Mouse (Mus musculus): ENCODE measurements around the gene Srrt. TPM values are rescaled to one million over a fixed set of nuclear protein-coding genes. Genes with fewer than 3 reads are reported as not detected.
A peak's percentile ranks its signal among the peaks of the same experiment; 100 is the strongest.

Srrt gene
- polyA plus RNA-seq, 1 experiment from 2014 or later: 141 TPM

- Histone ChIP-seq H3K27ac (ENCODE audit: low read depth) (no peak overlapping the region), H3K36me3 (ENCODE audit: insufficient read depth) (no peaks in the 10 kb centered on the region)
- peak; percentile 37 for TF ChIP-seq CTCF (IDR thresholded peaks at IDR 0.05; ENCODE audit: low read depth)
Measured at GRCm38 (mm10) chr5:137343869-137344268, 36.4 kb upstream of the Srrt start.

DNA sequence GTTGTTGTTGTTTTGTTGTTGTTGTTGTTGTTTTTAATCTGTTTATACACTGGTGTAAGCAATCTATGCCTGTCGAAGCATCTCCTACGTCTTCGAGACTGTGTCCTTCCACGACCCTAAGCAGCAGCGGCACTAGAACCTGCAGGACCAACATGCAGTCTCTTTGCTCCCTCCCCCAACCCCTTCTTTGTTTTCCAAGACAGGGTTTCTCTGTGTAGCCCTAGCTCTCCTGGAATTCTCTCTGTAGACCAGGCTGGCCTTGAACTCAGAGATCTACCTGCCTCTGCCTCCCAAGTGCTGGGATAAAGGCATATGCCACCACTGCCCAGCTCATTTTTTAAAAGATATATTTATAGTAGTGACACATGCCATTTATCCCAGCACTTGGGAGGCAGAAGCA is 35.9 kb upstream of the Srrt start:
- peaks cover 36% of the 10 kb centered on the region for H3K4me1 ChIP-seq (ENCODE audit: insufficient read depth)
- 86% methylated on average over 5 of the region's 5 CpGs for WGBS

More at GRCm38 (mm10) chr5:137343869-137344268, 36.4 kb upstream of the Srrt start:
- H3K4me3 ChIP-seq (ENCODE audit: low read depth, low read length): no peak overlapping the region
- no peak overlapping the region for H3K9ac ChIP-seq
- no peaks in the 10 kb centered on the region for H3K9me3 ChIP-seq (ENCODE audit: low read depth, low read length)
- H3K4me1 ChIP-seq (ENCODE audit: insufficient read depth): peaks cover 36% of the 10 kb centered on the region
- H3K4me2 ChIP-seq: no peak overlapping the region
- no peaks in the 10 kb centered on the region for H3K27me3 ChIP-seq (ENCODE audit: insufficient read depth, low read length)
- no peak for DNase-seq
- ATAC-seq (ENCODE audit: insufficient read depth): no peak

GRCm38 (mm10) chr5:137342407-137343012 is 35.0 kb upstream of the Srrt start:
- Histone ChIP-seq H3K4me3 (ENCODE audit: low read depth, low read length) (no peak overlapping the region), H3K27ac (ENCODE audit: low read depth) (peak overlapping the region; percentile 64; the same call in 1 of the 2 replicates), H3K27me3 (ENCODE audit: insufficient read depth, low read length) (no peaks in the 10 kb centered on the region), H3K4me1 (ENCODE audit: insufficient read depth) (peaks cover 27% of the 10 kb centered on the region), H3K9me3 (ENCODE audit: low read depth, low read length) (no peaks in the 10 kb centered on the region), H3K9ac (no peak overlapping the region), H3K36me3 (ENCODE audit: insufficient read depth) (no peaks in the 10 kb centered on the region), H3K4me2 (no peak overlapping the region)
- ATAC-seq (ENCODE audit: insufficient read depth) (no peak), DNase-seq (peak; percentile 80)
- TF ChIP-seq CTCF (IDR thresholded peaks at IDR 0.05; ENCODE audit: low read depth): no peak
- WGBS: 33% methylated on average over 7 of the region's 7 CpGs

More for the DNA sequence above, 35.9 kb upstream of the Srrt start:
- H3K4me3 ChIP-seq (ENCODE audit: low read depth, low read length): no peak overlapping the region
- no peaks in the 10 kb centered on the region for H3K9me3 ChIP-seq (ENCODE audit: low read depth, low read length)
- no peak for DNase-seq
- TF ChIP-seq CTCF (IDR thresholded peaks at IDR 0.05; ENCODE audit: low read depth): no peak
- no peaks in the 10 kb centered on the region for H3K27me3 ChIP-seq (ENCODE audit: insufficient read depth, low read length)
- no peak overlapping the region for H3K4me2 ChIP-seq
- no peak for ATAC-seq (ENCODE audit: insufficient read depth)
- no peaks in the 10 kb centered on the region for H3K36me3 ChIP-seq (ENCODE audit: insufficient read depth)
- no peak overlapping the region for H3K9ac ChIP-seq
- H3K27ac ChIP-seq (ENCODE audit: low read depth): 0 out of 2 replicates have a peak overlapping the region, but pooled peaks have one; percentile 54

- no peak overlapping the region for H3K9ac ChIP-seq
- no peak for TF ChIP-seq CTCF (IDR thresholded peaks at IDR 0.05; ENCODE audit: low read depth)
- DNase-seq (no peak), ATAC-seq (ENCODE audit: insufficient read depth) (no peak)
- H3K4me1 ChIP-seq (ENCODE audit: insufficient read depth): peaks cover 13% of the 10 kb centered on the region
- no peaks in the 10 kb centered on the region for H3K27me3 ChIP-seq (ENCODE audit: insufficient read depth, low read length)
- peak overlapping the region; percentile 89 for H3K27ac ChIP-seq (ENCODE audit: low read depth)
- no peaks in the 10 kb centered on the region for H3K9me3 ChIP-seq (ENCODE audit: low read depth, low read length)
- H3K4me2 ChIP-seq: peak overlapping the region; percentile 86
- 70% methylated on average over 6 of the region's 6 CpGs for WGBS
- no peaks in the 10 kb centered on the region for H3K36me3 ChIP-seq (ENCODE audit: insufficient read depth)
- H3K4me3 ChIP-seq (ENCODE audit: low read depth, low read length): no peak overlapping the region; the same call in 1 of the 2 replicates
Measured at GRCm38 (mm10) chr5:137340222-137340621, 32.7 kb upstream of the Srrt start.

DNA sequence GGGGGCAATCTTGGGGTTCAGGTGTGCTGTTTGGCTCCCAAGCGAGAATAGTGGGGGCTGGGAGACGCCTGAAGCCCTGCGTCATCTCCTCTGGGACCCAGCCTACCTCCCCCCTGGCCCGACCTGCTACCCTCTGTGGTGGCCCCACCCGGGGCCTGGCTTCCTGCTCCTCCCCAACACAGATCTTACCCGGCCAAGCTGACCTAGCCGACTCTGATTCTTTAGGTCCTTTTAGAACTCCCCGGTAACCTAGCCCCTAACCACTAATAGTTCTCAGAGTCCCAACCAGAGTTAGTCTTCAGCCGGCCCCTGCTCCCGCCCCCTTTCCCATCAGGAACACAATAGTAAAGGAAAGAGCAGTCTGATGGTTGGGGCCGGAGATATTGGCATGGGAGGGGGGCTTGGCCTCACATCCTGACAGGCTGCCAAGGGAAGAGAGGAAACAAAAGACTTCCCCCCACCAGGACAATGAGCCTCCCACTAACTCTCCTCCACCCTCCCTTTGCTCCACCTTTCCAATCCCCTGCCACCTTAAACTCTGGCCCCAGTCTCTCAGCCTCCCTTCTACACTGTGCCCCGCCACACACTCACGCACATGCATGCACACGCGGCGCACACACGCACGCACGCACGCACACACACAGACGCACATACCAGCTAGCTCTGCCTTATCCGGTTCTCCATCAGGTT is 32.0 kb upstream of the Srrt start:
- H3K36me3 ChIP-seq (ENCODE audit: insufficient read depth): no peaks in the 10 kb centered on the region
- 11% methylated on average over 22 of the region's 22 CpGs for WGBS
- peak overlapping the region; percentile 89 for H3K27ac ChIP-seq (ENCODE audit: low read depth)
- H3K27me3 ChIP-seq (ENCODE audit: insufficient read depth, low read length): no peaks in the 10 kb centered on the region
- peaks cover 13% of the 10 kb centered on the region for H3K4me1 ChIP-seq (ENCODE audit: insufficient read depth)
- H3K4me3 ChIP-seq (ENCODE audit: low read depth, low read length): peak overlapping the region; percentile 37
- peak; percentile 47; the same call in 1 of the 2 replicates for ATAC-seq (ENCODE audit: insufficient read depth)
- H3K9ac ChIP-seq: peak overlapping the region; percentile 60
- peak; percentile 79 for DNase-seq
- TF ChIP-seq CTCF (IDR thresholded peaks at IDR 0.05; ENCODE audit: low read depth): no peak
- peak overlapping the region; percentile 86 for H3K4me2 ChIP-seq
- H3K9me3 ChIP-seq (ENCODE audit: low read depth, low read length): no peaks in the 10 kb centered on the region

DNA sequence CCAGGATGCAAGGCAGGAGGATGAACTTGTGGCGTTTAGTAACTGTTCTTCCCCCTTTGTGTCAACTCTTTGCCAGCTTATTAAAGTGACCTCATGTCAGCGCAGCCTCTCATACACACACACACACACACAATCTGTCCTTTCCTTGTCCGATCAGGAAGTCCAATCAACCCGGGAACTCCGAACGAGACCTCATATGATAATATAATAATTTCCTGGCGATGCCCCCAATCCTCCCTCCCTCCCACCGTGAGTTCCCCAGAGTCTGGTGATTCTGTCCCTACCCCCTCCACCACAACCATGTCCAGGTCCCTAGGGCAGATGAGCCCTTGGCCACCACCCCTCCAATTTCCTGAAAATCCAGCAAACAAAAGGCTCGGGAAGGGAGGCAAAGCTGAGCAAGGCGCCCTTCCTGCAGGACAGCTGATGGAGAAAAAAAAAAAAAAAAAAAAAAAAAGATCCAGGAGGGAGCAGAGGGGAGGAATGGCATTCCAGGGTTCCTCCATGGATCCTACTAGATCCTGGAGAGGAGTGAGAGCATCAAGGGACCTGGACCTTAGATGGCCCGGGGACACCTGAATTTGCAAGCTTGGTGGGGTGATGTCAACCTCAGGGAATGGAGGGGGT is 31.3 kb upstream of the Srrt start:
- Histone ChIP-seq H3K4me3 (ENCODE audit: low read depth, low read length) (peak overlapping the region; percentile 37), H3K4me1 (ENCODE audit: insufficient read depth) (peaks cover 13% of the 10 kb centered on the region), H3K4me2 (peak overlapping the region; percentile 86), H3K27me3 (ENCODE audit: insufficient read depth, low read length) (no peaks in the 10 kb centered on the region), H3K36me3 (ENCODE audit: insufficient read depth) (no peaks in the 10 kb centered on the region), H3K9ac (peak overlapping the region; percentile 60), H3K9me3 (ENCODE audit: low read depth, low read length) (no peaks in the 10 kb centered on the region), H3K27ac (ENCODE audit: low read depth) (peak overlapping the region; percentile 89)
- no peak for TF ChIP-seq CTCF (IDR thresholded peaks at IDR 0.05; ENCODE audit: low read depth)
- WGBS: under 1% methylated on average over 11 of the region's 11 CpGs
- peak; percentile 26 for ATAC-seq (ENCODE audit: insufficient read depth)
- DNase-seq: peak; percentile 79

DNA sequence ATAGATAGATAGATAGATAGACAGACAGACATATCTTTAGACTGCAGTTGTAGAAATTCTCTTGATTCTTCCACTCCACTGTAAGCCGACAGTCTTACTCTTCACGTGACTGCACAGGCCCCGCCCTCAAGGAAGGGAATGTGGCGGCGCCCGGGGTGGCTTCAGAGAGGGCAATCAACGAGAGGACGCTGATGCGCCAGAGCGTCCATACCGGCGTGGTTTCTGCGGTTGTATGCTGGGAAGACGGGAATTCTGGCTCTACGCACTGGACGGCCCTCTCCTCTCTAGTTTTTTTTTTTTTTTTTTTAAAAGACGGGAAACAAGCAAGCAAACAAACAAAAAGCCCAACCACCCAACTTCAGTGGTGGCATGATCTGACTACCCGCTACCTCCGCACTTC is 30.8 kb upstream of the Srrt start:
- Histone ChIP-seq H3K4me2 (peak overlapping the region; percentile 86), H3K4me1 (ENCODE audit: insufficient read depth) (peaks cover 13% of the 10 kb centered on the region), H3K9ac (peak overlapping the region; percentile 60), H3K27me3 (ENCODE audit: insufficient read depth, low read length) (no peaks in the 10 kb centered on the region), H3K4me3 (ENCODE audit: low read depth, low read length) (peak overlapping the region; percentile 37), H3K36me3 (ENCODE audit: insufficient read depth) (no peaks in the 10 kb centered on the region), H3K9me3 (ENCODE audit: low read depth, low read length) (no peaks in the 10 kb centered on the region), H3K27ac (ENCODE audit: low read depth) (peak overlapping the region; percentile 89)
- DNase-seq (peak; percentile 96), ATAC-seq (ENCODE audit: insufficient read depth) (peak; percentile 83)
- 0% methylated on average over 19 of the region's 19 CpGs for WGBS
- no peak for TF ChIP-seq CTCF (IDR thresholded peaks at IDR 0.05; ENCODE audit: low read depth)
